Mouse (Mus musculus) gastrocnemius, postnatal 14 days (tissue): ENCODE measurements at regions not wholly inside any gene's neighbourhood (a gene's known extent, or its start where the extent isn't known, plus 50 kb on each side); places are given as distances from the start of the nearest gene placed in this dataset.
A peak's percentile ranks its signal among the peaks of the same experiment; 100 is the strongest.

ENCODE experiments used
- DNase-seq: peaks from one replicate; pipeline ENCODE4 v3.0.0; 2021; ENCODE audit warnings: mixed read lengths
- intact Hi-C: fragments of 180-260 bp; cut with DNase I; formaldehyde crosslinking; loops from one replicate; pipeline ENCODE4 v1.15.1; 2025; ENCODE audit warnings: low total_unique reads

GRCm38 (mm10) chr3:38009168-38009567 is 284.9 kb upstream of the Gm5148 start:
- intact Hi-C loops = no loop called here
- DNase-seq = no peak

GRCm38 (mm10) chr3:38008321-38008720 is 284.0 kb upstream of the Gm5148 start:
- DNase-seq = no peak
- intact Hi-C loops = no loop called here

- no peak for DNase-seq
- intact Hi-C loops = no loop called here
Observed at GRCm38 (mm10) chr3:38007626-38008025, 283.3 kb upstream of the Gm5148 start.

- intact Hi-C loops = no loop called here
- peak; percentile 18 for DNase-seq
Observed at GRCm38 (mm10) chr3:38002275-38002674, 278.0 kb upstream of the Gm5148 start.

GRCm38 (mm10) chr3:37999779-38000178 is 275.5 kb upstream of the Gm5148 start:
- intact Hi-C loops = no loop called here
- no peak for DNase-seq

- intact Hi-C loops = no loop called here
- no peak for DNase-seq
Observed at GRCm38 (mm10) chr3:37997998-37998397, 273.7 kb upstream of the Gm5148 start.

GRCm38 (mm10) chr3:37989992-37990391 is 265.7 kb upstream of the Gm5148 start:
- intact Hi-C loops = no loop called here
- no peak for DNase-seq

GRCm38 (mm10) chr3:37987775-37988505 is 263.6 kb upstream of the Gm5148 start:
- intact Hi-C loops = no loop called here
- no peak for DNase-seq

GRCm38 (mm10) chr3:37987007-37987774 is 262.9 kb upstream of the Gm5148 start:
- DNase-seq = no peak

GRCm38 (mm10) chr3:37984706-37985105 is 260.4 kb upstream of the Gm5148 start:
- intact Hi-C loops = no loop called here
- DNase-seq = no peak

More at GRCm38 (mm10) chr3:37987007-37987774, 262.9 kb upstream of the Gm5148 start:
- intact Hi-C loops = no loop called here

- no peak for DNase-seq
- intact Hi-C loops = no loop called here
Observed at GRCm38 (mm10) chr3:37981481-37982180, 257.3 kb upstream of the Gm5148 start.

GRCm38 (mm10) chr3:37979871-37980270 is 255.6 kb upstream of the Gm5148 start:
- intact Hi-C loops = no loop called here
- DNase-seq = no peak

GRCm38 (mm10) chr3:37978481-37978880 is 254.2 kb upstream of the Gm5148 start:
- intact Hi-C loops = no loop called here
- DNase-seq = peak; percentile 86

- DNase-seq = no peak
- intact Hi-C loops = no loop called here
Observed at GRCm38 (mm10) chr3:37977453-37977852, 253.2 kb upstream of the Gm5148 start.

GRCm38 (mm10) chr3:37976566-37976965 is 252.3 kb upstream of the Gm5148 start:
- peak; percentile 89 for DNase-seq
- intact Hi-C loops = no loop called here

GRCm38 (mm10) chr3:37975194-37975756 is 251.0 kb upstream of the Gm5148 start:
- DNase-seq = no peak
- intact Hi-C loops = no loop called here

GRCm38 (mm10) chr3:37972931-37973330 is 248.6 kb upstream of the Gm5148 start:
- no peak for DNase-seq
- intact Hi-C loops = no loop called here

- intact Hi-C loops = no loop called here
- no peak for DNase-seq
Observed at GRCm38 (mm10) chr3:37971240-37971639, 246.9 kb upstream of the Gm5148 start.

- intact Hi-C loops = no loop called here
- DNase-seq = no peak
Observed at GRCm38 (mm10) chr3:37968654-37969053, 244.4 kb upstream of the Gm5148 start.

- intact Hi-C loops = no loop called here
- DNase-seq = no peak
Observed at GRCm38 (mm10) chr3:37965221-37965620, 240.9 kb upstream of the Gm5148 start.
